Mouse (Mus musculus) liver, embryonic 13.5 days (tissue): Measurements from ENCODE around the gene Stra8. TPM values are rescaled to one million over a fixed set of nuclear protein-coding genes. Genes with fewer than 3 reads are reported as not detected.

Experiments
- ATAC-seq: fragments of 200-750 bp; cut with Nextera tagmentation; 2 replicates; pipeline ENCODE4 v1.8.0; 2017; ENCODE audit warnings: low read depth, mild to moderate bottlenecking, moderate number of reproducible peaks, moderate library complexity
- DNase-seq: peaks from one replicate; pipeline ENCODE4 v3.0.0; 2022
- H3K27ac ChIP-seq: fragments of 300-500 bp; sonication (generic); 2 replicates; pipeline ENCODE4 v1.5.1; 2015; ENCODE audit warnings: moderate library complexity, mild to moderate bottlenecking, inconsistent platforms
- H3K27me3 ChIP-seq: fragments of 300-500 bp; sonication (generic); 2 replicates; pipeline ENCODE4 v1.6.1; 2015; ENCODE audit warnings: mild to moderate bottlenecking, inconsistent platforms
- H3K36me3 ChIP-seq: fragments of 300-500 bp; sonication (generic); 2 replicates; pipeline ENCODE4 v1.6.1; 2015; ENCODE audit warnings: mild to moderate bottlenecking, inconsistent platforms
- H3K4me1 ChIP-seq: fragments of 300-500 bp; sonication (generic); replicated peaks from 2 replicates; pipeline ENCODE4 v1.6.1; 2015; ENCODE audit warnings: inconsistent platforms
- H3K4me2 ChIP-seq: fragments of 300-500 bp; sonication (generic); 2 replicates; pipeline ENCODE4 v1.6.1; 2015; ENCODE audit warnings: inconsistent platforms, mild to moderate bottlenecking, moderate library complexity
- H3K4me3 ChIP-seq: fragments of 300-500 bp; sonication (generic); replicated peaks from 2 replicates; pipeline ENCODE4 v1.5.1; 2015; ENCODE audit warnings: mild to moderate bottlenecking, inconsistent platforms
- H3K9ac ChIP-seq: fragments of 300-500 bp; sonication (generic); 2 replicates; pipeline ENCODE4 v1.6.1; 2015; ENCODE audit warnings: mild to moderate bottlenecking, inconsistent platforms
- H3K9me3 ChIP-seq: fragments of 300-500 bp; sonication (generic); replicated peaks from 2 replicates; pipeline ENCODE4 v1.6.1; 2016; ENCODE audit warnings: inconsistent platforms
- WGBS: fragments of 180-500 bp; shearing (Covaris S2); methylation state at CpG from one replicate; pipeline ENCODE4 v1.1.7; 2015; ENCODE audit not compliant: insufficient replicate concordance; 5-methylcytosine and 5-hydroxymethylcytosine counted together
- polyA plus RNA-seq: library from polyadenylated mRNA; unstranded; fragments of >200 nt; fragmentation: Nextera tagmentation; extraction: Ambion mirVana; gene quantifications from 2 replicates; pipeline ENCODE4 v1.2.1, GENCODE M21; 2015

The Stra8 gene
- not detected in 2 replicates for polyA plus RNA-seq

DNA sequence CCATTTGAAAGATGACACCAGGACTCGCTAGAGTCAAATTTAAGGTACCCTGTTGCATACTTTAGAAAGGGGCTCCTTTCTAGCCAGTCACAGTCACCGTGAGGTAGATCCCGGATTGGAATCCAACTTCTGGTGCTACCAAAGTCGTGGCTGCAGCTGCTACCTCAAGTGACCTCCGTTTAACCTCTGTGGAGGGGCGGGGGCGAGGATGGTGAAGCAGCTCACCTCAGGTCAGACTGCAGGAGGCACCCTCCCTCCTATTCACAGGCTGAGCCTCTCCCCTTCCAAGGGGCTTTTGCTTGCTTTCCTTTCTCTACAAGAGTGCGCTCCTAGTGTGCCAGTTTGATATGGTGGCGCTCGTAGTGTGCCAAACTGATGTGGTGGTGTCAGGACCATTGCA, at the start of gene Stra8:
Stra8 (plus strand) TSS at position 208 of the 400 bp plus-strand sequence.
- WGBS, result 56% methylated on average over 10 of the region's 10 CpGs
- DNase-seq (no peak), ATAC-seq (no peak)
- Histone ChIP-seq H3K36me3 (no peaks in the 10 kb centered on the region), H3K4me3 (no peak within 1 kb of the TSS), H3K4me2 (no peak within 1 kb of the TSS), H3K4me1 (peaks cover 11% of the 10 kb centered on the region), H3K27ac (no peak within 1 kb of the TSS), H3K9ac (no peak within 1 kb of the TSS), H3K27me3 (no peaks in the 10 kb centered on the region), H3K9me3 (no peaks in the 10 kb centered on the region)

DNA sequence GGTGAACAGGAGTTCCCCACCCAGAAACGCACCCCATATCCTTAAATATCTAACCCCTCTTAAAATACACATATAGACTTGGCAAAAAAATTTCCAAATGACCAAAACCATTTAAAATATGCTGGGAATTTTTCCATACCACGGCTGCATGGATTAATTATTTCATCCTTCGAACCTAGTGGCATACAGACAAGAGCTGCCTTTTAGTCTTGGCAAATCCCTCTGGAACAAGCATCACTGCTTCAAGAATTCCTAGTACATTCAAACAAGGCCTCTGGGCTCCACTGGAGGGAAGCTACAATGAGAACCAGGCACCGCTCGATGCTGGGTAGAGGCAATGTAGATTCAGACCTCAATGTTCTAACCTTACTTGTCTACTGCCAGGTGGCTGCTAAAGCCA, 49.2 kb upstream of the Stra8 start:
- H3K27ac ChIP-seq, result peak overlapping the region; percentile 88
- H3K4me1 ChIP-seq, result peaks cover 95% of the 10 kb centered on the region
- DNase-seq, result no peak

DNA sequence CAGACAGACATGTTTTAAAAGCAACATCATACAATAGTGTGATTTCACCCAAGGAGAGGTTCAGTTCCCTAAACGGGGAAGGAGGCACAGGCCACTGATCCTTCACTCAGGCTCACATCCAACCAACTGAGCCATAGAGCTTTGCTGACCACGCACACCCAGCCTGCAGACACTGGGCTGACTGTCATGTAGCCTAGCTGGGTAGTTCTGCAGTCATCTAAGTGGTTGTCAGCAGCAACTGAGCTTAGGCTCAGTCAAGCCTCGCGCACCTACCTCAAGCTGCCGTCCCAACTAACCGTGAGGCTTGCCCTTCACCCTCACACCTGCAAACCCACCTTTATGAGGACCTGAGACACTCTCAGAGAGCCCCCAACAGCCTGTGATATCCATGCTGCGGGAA, 48.0 kb upstream of the Stra8 start:
- Histone ChIP-seq H3K36me3 (peaks cover 25% of the 10 kb centered on the region), H3K27me3 (no peaks in the 10 kb centered on the region), H3K9me3 (no peaks in the 10 kb centered on the region), H3K9ac (no peak overlapping the region), H3K4me2 (no peak overlapping the region), H3K4me3 (no peak overlapping the region), H3K4me1 (peaks cover 95% of the 10 kb centered on the region), H3K27ac (peak overlapping the region; percentile 93)
- 71% methylated on average over 7 of the region's 7 CpGs for WGBS
- no peak for DNase-seq
- ATAC-seq, result no peak

More for the DNA sequence above, 49.2 kb upstream of the Stra8 start:
- ATAC-seq, result no peak
- no peak overlapping the region for H3K4me2 ChIP-seq
- no peak overlapping the region for H3K4me3 ChIP-seq
- no peaks in the 10 kb centered on the region for H3K9me3 ChIP-seq
- no peaks in the 10 kb centered on the region for H3K27me3 ChIP-seq
- H3K36me3 ChIP-seq, result peaks cover 25% of the 10 kb centered on the region
- H3K9ac ChIP-seq, result no peak overlapping the region
- WGBS, result 69% methylated on average over 5 of the region's 5 CpGs

DNA sequence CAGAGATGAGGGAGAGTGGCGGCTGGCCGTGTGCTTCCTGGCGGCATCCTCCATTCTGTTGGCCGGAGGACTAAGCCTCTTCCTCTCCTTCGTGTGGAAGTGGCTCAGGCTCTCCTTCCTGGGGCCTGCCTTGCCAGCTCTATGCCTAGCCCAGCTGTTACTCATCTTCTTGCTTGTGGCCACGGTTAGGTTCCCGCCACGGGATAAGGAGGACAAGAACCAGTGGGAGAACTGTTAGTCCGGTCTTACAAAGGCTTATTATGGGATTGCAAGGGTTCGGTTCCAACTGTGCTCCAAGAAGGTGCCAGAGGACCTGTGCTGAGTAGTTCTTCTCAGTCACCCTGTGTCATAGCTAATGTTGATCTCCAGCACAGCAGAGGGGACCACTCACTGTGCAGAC, 47.1 kb upstream of the Stra8 start:
- peak overlapping the region; percentile 91; the same call in 1 of the 2 replicates for H3K9ac ChIP-seq
- H3K36me3 ChIP-seq, result peaks cover 25% of the 10 kb centered on the region
- peak overlapping the region; percentile 93 for H3K27ac ChIP-seq
- DNase-seq (no peak), ATAC-seq (no peak)
- peaks cover 92% of the 10 kb centered on the region for H3K4me1 ChIP-seq
- no peaks in the 10 kb centered on the region for H3K9me3 ChIP-seq
- H3K4me3 ChIP-seq, result no peak overlapping the region
- no peaks in the 10 kb centered on the region for H3K27me3 ChIP-seq
- H3K4me2 ChIP-seq, result no peak overlapping the region
- WGBS, result 76% methylated on average over 10 of the region's 10 CpGs

DNA sequence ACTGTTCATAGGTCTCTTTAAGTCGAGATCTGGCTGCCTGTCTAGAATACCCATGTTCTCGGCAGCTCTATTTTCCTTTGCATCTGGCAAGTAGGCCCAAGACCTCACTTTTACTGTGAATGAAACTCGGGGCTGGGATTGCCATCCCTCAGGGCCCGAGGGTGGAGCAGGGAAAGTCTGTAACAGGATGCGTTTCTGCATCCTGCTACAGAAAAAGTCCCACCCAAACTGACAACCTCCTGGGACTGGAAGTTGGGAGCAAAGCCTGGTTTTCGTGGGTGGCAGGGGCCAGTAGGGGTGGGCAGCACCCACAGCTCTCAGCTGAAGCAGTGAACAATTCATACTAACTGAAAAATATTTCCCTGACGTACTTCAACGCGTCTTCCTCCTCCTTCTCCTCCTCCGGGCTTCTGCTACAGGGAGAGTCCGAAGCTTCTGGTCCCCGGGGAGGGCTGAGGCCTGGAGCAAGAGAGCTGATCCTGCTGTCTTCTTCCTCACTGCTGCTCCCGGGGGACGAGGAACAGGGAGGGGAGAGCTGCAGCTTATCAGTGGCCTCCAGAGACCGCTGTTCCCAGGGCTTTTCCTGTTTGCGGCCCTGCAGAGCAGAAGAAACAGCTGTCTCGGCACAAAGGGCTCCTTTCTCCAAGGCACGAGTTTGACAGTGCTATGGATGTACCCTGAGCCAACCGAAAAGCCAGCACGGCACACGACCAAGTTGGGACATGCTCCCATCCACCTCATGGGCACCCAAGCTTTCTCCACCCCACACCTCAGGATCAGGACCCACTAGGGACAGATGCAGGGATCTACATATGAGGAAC, 45.7 kb upstream of the Stra8 start:
- H3K36me3 ChIP-seq, result peaks cover 29% of the 10 kb centered on the region
- DNase-seq (peak; percentile 74), ATAC-seq (peak; percentile 62)
- H3K27ac ChIP-seq, result peak overlapping the region; percentile 93
- no peaks in the 10 kb centered on the region for H3K9me3 ChIP-seq
- H3K4me3 ChIP-seq, result peak overlapping the region; percentile 38
- WGBS, result 15% methylated on average over 21 of the region's 21 CpGs
- peak overlapping the region; percentile 86 for H3K4me2 ChIP-seq
- H3K27me3 ChIP-seq, result no peaks in the 10 kb centered on the region
- peak overlapping the region; percentile 91 for H3K9ac ChIP-seq
- H3K4me1 ChIP-seq, result peaks cover 91% of the 10 kb centered on the region

DNA sequence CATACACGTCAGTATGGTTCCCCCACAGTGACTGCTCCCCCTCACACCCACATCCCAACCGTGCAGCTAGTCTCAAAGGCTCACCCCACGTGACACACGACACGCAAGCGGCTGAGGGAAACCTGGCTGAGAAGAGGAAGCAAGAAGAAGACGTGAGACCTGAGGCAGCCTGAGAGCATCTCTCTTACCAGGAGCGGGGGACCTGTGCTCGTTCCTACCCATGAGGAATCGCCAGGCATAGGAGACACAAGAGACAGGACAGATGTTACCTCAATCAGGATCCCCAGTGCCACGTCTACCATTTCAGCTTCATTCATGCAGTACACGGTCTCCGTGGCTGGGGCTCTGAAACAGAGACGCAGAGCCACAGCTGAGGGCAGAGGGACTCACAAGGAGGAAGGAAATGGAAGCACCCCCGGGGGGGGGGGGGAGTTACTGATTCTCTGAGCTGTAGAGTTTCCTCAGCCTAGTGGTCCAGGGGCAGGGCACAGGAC, 44.6 kb upstream of the Stra8 start:
- H3K36me3 ChIP-seq, result peaks cover 39% of the 10 kb centered on the region
- peaks cover 81% of the 10 kb centered on the region for H3K4me1 ChIP-seq
- H3K27ac ChIP-seq, result peak overlapping the region; percentile 93
- H3K27me3 ChIP-seq, result no peaks in the 10 kb centered on the region
- peak overlapping the region; percentile 91 for H3K9ac ChIP-seq
- peak overlapping the region; percentile 38 for H3K4me3 ChIP-seq
- peak overlapping the region; percentile 86 for H3K4me2 ChIP-seq
- ATAC-seq (no peak), DNase-seq (no peak)
- WGBS, result 21% methylated on average over 15 of the region's 15 CpGs
- H3K9me3 ChIP-seq, result no peaks in the 10 kb centered on the region

DNA sequence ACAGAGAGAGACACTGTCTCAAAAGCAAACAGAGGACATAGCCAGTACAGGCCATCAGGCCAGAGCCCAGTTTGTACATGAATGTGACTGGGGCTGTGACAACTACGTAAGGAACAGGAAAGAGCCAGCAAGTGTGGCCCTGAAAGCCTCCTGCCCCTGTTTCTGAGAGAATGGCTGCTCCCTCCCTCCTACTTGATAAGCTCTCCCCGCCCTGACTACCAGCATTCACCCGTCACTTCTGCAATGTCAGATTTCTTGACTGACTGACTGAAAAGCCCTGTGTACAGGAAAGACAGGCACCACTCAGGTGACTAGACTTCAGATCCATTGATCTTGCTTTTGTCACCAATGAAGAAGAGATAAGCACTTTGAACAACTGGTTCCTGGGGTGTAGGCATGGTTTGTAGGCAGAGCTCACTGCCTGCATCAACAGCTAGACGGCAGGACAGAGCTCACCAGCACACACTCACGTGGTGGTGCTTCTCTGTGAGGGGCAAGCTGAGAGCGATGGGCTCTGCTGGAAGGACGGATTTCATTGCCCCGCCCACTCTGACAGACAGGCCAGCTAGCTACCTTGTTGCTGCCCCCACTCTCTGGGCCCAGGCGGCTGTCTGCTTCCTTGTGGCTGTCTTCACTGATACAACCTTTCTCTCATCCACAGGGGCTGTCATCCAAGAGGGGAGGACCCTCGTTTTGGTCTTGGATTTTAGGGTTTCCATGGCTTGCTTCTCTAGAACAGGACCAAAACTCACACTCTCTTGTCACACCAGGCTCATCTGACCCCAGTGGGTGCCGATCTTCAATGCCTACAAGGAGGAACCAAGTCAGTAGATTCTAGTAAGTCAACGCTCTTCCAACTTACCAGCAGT, 43.8 kb upstream of the Stra8 start:
- no peaks in the 10 kb centered on the region for H3K27me3 ChIP-seq
- peak overlapping the region; percentile 91 for H3K9ac ChIP-seq
- peak overlapping the region; percentile 93 for H3K27ac ChIP-seq
- H3K4me1 ChIP-seq, result peaks cover 72% of the 10 kb centered on the region
- ATAC-seq, result peak; percentile 56
- peak; percentile 65 for DNase-seq
- WGBS, result 11% methylated on average over 12 of the region's 12 CpGs
- H3K4me2 ChIP-seq, result peak overlapping the region; percentile 86
- no peaks in the 10 kb centered on the region for H3K9me3 ChIP-seq
- peaks cover 48% of the 10 kb centered on the region for H3K36me3 ChIP-seq
- H3K4me3 ChIP-seq, result peak overlapping the region; percentile 83

GRCm38 (mm10) chr6:34876835-34877156, 43.2 kb upstream of the Stra8 start:
- WGBS, result 3% methylated on average over 2 of the region's 2 CpGs
- no peaks in the 10 kb centered on the region for H3K9me3 ChIP-seq
- H3K27ac ChIP-seq, result peak overlapping the region; percentile 93
- DNase-seq (peak; percentile 58), ATAC-seq (peak; percentile 74)
- peaks cover 54% of the 10 kb centered on the region for H3K36me3 ChIP-seq
- H3K4me3 ChIP-seq, result peak overlapping the region; percentile 83
- no peaks in the 10 kb centered on the region for H3K27me3 ChIP-seq
- H3K4me2 ChIP-seq, result peak overlapping the region; percentile 86
- H3K4me1 ChIP-seq, result peaks cover 71% of the 10 kb centered on the region
- H3K9ac ChIP-seq, result peak overlapping the region; percentile 91

GRCm38 (mm10) chr6:34877509-34878321, 42.2 kb upstream of the Stra8 start, which contains the start of gene Cyren:
Gene Cyren (minus strand): TSS chr6:34878060.
- ATAC-seq (peak; percentile 79), DNase-seq (peak; percentile 83)
- H3K36me3 ChIP-seq, result peaks cover 54% of the 10 kb centered on the region
- no peaks in the 10 kb centered on the region for H3K27me3 ChIP-seq
- H3K9me3 ChIP-seq, result no peaks in the 10 kb centered on the region
- H3K4me1 ChIP-seq, result peaks cover 62% of the 10 kb centered on the region
- H3K27ac ChIP-seq, result peak within 1 kb of the TSS; percentile 93
- WGBS, result under 1% methylated on average over 55 of the region's 56 CpGs
- peak within 1 kb of the TSS; percentile 91 for H3K9ac ChIP-seq
- peak within 1 kb of the TSS; percentile 83 for H3K4me3 ChIP-seq
- peak within 1 kb of the TSS; percentile 86 for H3K4me2 ChIP-seq

- ATAC-seq (no peak), DNase-seq (no peak)
These were observed 40.7 kb upstream of the Stra8 start for GRCm38 (mm10) chr6:34879101-34879740.

More at GRCm38 (mm10) chr6:34879101-34879740, 40.7 kb upstream of the Stra8 start:
- H3K4me3 ChIP-seq, result no peak overlapping the region
- H3K4me1 ChIP-seq, result peaks cover 47% of the 10 kb centered on the region
- peak overlapping the region; percentile 93; the same call in 1 of the 2 replicates for H3K27ac ChIP-seq
- 83% methylated on average over 16 of the region's 16 CpGs for WGBS
- 0 out of 2 replicates have a peak overlapping the region, but pooled peaks have one; percentile 86 for H3K4me2 ChIP-seq
- H3K36me3 ChIP-seq, result peaks cover 54% of the 10 kb centered on the region
- no peaks in the 10 kb centered on the region for H3K9me3 ChIP-seq
- no peak overlapping the region for H3K9ac ChIP-seq
- H3K27me3 ChIP-seq, result no peaks in the 10 kb centered on the region
